Mouse (Mus musculus) inflammation-experienced regulatory T-cells, adult 6 months (primary cell): ENCODE measurements around the gene Adrm1. TPM values are rescaled to one million over a fixed set of nuclear protein-coding genes. Genes with fewer than 3 reads are reported as not detected.
"Not testable (repeated sequence)": the region's sequence is repeated elsewhere in the genome, so short reads cannot be mapped to it uniquely, and the experiment has no call there.

Experiments
- ATAC-seq: one replicate; pipeline ENCODE4 v1.8.0; 2017
- polyA plus RNA-seq, 3 experiments: library from polyadenylated mRNA; unstranded; fragments of 100-300 nt; shearing (Covaris generic); gene quantifications; one replicate each; pipeline ENCODE4 v1.2.1; 2017

Gene Adrm1
- 100 to 1,000 TPM in 1 of 3 experiments, 10 to 100 TPM in 2; 85.6 to 103 (median 86.1) TPM for polyA plus RNA-seq

DNA sequence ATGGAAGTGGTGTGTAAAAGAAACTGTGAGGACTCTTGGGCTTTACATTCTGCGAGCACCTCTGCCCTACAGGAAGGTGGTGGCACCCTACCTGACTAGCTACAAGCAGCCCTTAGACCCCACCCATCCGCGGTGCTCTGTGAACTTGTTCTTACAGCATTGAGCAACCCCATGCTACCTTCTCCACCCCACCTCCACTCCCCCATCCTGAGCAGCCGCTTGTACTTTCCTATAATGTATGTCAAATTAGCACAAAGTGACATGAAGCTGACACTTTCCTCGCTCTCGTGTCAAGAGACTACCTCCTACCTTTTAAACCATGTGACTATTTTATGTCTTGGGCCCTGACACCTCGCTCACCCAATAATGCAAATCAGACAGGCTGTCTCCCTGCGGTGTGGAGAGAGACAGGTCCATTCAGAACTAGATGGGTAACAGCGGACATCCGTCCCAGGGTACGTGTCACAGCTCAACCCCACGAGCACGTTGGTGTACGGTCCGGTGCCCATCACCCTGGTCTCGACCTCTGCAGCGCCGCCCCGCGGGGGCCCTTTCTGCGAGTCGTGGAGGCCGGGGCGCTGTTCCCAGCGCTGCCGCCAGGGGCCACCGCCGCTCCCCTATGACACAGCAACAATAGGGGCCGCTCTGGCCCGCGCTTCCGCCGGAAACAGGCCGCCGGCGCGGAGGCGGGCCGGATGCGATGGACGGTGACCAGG is at the start of gene Adrm1:
Adrm1 (plus strand) TSS at position 680 of the 716 bp plus-strand sequence.
- peak; percentile 94 for ATAC-seq

DNA sequence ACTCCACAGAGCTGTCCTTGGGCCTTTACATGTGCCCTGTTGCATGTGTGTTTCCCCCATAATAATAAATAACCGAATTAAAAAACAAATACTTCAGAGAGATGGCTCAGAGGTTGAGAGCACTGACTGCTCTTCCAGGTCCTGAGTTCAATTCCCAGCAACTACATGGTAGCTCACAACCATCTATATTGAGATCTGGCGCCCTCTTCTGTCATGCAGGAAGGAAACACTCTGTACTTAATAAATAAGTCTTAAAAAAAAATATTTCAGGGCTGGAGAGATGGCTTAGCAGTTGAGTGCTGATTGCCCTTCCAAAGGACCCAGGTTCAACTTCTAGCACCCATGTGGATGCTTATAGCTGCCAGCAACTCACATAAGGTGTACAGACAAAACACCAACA is 47.1 kb upstream of the Adrm1 start:
- ATAC-seq: no peak

DNA sequence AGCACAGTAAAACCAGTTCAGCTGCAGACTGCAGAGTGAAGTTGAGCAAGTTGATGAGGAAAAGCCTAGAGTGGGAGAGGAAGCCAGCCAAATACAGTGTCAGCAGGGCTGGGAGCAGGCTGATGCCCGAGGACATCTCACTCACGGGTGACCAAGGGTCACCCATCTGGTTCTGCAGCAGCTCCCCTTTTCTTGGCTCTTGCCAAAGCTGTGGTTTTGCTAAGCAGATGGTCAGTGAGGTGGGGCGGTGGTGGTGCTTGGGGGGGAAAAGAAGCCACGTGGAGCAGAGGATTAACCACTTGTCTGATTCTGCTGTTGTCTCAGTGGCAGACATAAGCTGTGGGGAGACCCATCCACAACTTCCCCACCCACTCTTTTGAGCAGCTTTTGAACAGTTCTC is 45.1 kb upstream of the Adrm1 start:
- ATAC-seq: no peak

DNA sequence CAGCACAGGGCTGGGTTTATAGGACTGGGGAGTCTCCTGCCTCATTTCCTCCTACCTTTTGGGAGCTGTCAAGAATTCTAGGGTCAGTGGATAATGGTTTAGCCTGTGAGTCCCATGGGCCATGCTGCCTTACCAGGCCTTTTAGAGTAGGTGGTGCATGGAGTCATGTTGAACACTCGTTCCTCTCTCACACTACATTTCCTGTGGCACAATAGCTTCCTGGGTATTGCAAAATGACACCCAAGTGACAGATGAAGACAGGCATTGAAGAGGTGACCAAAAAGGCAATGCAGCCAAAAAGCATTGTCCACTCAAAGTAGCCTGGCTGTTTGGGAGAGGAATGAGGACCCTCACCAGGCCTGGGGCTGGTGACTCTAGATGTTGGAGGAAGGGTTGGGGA is 43.6 kb upstream of the Adrm1 start:
- no peak for ATAC-seq

DNA sequence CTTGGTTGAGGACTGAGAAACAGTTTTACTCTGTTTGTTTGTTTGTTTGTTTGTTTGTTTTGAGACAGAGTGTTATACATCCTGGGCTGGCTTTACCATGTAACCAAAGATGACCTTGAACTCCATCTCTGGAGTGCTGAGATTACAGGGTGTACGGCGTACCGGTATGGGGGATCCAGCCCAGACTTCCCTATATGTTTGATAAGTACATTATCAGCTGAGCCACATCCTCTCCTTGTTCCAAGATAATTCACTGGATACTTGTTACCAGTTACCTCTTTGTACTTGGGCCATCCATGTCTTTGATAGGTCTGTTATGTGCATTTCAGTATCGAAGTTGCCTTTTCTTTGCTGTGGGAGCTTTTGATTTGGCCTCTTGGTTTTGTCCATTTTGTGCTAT is 38.1 kb upstream of the Adrm1 start:
- ATAC-seq: no peak

DNA sequence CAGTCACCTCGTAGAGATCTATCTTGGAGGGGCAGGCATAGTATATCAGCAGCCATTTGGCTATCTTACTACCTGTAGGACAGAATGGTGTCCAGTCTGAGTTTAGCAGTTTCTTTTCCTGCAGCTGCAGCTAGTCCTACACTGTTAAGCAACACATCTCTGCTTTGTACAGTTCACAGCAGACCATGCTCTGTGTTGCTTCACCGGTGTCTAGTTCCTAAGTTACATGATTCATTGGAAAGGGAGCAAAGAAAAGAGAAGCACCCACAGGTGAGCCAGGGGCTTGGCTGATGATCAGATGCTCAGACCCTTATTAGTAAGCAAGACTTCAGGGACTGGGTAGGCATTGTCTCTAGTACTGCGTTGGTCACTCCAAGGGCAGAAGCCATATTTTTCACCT is 37.4 kb upstream of the Adrm1 start:
- no peak for ATAC-seq

DNA sequence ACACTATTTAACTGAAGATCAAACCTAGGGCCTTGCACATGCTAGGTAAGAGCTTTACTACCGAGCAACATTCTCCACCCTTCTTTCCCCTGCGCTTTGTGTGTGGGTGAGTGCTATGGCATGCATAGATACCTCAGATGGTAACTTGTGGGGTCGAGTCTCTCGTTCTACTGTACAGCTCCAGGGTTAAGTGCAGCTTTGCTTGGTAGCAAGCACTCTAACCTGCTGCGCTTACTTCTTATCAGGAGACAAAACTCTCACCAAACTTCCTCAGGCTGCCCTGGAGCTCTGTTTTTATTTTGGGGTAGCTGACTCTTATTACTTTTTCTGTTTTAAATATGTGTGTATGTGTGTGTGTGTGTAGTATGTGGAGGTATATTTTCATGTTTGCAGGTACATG is 35.9 kb upstream of the Adrm1 start:
- ATAC-seq: no peak

DNA sequence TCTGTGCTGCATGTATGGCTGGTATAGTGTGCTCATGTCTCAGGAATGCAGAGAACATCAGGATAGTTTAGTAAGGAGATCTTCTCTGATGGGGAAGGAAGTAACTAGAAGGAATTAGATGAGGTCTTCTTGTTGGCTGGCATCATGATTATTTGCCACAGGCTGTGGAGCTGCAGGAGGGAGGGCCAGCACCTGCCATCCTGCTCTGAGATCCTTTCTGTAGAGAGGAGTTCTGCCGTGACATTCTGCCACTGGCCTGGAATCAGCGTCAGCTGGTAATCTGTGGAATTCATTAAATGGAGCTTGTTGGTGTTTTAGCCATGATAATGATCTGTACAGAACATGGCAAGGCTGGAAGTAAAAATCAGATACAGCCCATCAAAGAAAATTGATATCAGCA is 25.2 kb upstream of the Adrm1 start:
- no peak for ATAC-seq

DNA sequence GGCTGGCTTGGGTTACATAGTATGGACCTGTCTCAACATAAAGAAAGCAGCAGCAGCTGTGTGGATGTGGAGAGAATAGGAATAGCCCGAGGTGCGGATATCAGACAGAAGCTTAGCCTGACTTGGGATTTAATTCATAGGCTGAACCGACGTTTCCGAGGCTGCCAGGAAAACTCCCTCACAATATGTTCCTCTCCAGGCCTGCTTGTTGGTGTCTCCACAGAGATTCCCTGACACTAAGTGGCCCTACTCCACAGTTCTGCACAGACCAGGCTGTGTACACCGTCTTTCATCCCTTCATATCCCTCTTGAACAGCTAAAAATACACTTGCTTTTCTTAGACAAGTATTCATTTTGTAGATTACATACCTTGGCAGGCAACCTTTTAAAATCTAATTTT is 23.9 kb upstream of the Adrm1 start:
- ATAC-seq: no peak

DNA sequence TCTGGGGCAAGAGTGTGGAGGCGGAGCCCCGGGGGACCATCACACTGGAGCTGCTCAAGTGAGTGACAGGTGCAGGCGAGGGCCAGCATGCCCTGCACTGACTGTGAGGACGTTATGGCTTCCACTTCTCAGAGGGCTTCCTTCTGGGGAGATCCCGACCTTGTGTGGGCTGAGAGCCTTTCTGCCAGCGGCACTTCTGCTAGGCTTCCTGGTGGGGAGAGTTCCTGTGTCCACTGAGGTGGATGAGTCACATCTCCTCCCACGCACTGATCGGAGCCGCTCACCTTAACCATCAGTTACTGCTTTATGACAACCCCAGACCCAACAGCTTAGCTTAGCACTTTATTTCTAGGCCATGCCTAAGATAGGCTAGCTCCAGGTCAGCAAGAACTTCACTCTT is 22.7 kb upstream of the Adrm1 start:
- ATAC-seq: no peak

DNA sequence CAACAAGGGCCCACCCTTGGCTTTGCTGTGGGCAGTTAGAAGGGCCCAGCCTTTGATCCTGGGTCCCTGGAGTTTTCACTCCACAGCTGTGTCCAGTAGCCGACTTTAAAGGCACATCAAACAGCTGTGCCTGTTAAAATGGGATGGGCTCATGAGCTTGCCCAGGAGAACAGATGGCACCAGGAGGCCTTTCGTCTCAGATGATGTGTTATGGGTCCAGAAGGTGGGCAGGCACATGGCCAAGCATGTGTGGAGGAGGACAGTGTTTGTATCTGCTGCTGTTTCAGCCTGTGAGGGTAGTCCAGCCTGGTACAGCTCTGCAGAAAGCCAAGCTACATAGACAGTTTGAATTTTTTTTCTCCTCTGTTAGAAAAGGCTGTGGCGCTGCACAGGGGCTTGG is 16.5 kb upstream of the Adrm1 start:
- ATAC-seq: no peak

DNA sequence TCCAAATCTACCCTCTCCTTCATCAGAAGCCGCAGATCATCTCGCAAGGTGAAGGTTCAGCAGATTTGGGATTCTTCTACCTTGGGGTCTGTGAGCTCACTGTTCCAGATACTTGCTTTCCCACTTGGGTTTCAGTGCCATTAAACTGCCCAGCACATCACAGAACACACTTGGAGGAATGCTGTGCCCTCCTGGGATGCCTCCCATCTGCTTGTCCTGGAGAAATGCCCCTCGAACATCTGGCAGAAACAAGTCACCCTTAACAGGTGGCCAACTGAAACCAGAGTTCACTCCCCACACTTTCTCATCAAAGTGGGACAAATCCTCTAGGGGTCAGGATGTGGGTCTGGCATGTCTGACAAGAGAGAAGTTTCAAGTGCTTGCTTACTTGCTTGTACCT is 12.7 kb upstream of the Adrm1 start:
- ATAC-seq: no peak

DNA sequence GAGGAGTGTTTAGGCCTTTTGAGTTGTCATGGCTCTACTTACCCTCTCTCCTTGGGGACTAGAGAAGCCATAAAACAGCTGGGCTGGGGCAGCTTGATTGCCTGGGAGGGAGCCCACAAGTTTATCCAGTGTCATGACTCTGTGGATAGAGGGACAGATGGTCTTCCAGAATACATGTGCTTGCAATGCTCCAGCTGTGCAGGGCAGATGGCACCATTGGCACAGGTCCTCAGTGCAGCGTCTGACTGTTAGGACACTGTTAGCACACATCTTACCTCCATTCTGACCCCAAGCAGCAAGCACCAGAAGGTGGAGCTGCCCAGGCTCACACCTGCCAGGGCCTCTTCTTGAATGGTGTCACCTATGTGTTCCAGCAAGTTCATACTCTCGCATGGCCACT is 5.4 kb upstream of the Adrm1 start:
- no peak for ATAC-seq

DNA sequence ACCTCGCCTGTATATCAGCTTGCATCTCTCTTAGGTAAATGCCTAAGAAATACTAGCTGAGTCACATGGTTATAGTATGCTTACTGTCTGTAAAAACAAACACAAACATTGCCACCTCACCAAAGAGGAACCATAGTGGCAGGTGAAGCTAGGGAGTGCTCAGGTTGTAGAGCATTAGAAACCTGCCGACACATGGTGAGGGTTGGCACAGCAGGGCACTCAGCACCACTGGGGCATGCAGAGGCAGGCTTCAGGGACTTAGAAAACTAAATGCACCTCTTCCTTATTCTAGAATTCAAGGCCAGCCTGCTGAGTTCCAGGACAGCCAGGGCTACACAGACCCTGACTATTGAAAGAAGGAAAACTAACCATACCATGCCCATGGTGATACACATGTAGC is 4.4 kb upstream of the Adrm1 start:
- ATAC-seq: no peak

DNA sequence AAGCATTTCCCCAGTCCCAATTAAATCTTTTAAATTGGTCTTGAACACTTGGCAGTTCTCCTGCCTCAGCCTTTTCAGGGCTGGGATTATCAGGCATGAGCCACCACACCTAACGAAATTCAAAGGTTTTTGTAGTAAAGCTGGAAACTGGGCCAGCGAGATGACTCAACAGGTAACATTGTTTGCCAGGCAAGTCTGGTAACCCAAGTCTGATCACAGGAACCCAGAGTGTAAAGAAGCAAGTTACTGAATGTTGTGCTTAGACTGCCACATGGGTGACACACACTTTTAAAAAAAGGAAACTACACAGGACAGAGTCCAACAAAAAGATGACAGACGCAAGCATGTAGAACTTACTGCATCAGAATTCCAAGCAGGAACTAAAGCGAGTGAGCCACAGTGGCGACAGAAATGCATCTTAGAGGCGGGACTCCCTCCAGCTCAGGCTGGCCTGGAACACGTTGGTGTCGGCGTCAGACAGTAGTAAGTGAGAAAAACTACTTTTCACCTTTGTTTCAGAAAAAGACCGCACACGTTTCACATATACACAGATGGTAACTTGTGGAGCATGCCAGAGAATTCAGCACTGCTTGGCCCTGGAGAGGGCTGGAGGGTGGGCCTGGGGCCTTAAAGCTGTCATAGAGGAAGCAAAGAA is 1.0 kb upstream of the Adrm1 start:
- ATAC-seq: no peak

DNA sequence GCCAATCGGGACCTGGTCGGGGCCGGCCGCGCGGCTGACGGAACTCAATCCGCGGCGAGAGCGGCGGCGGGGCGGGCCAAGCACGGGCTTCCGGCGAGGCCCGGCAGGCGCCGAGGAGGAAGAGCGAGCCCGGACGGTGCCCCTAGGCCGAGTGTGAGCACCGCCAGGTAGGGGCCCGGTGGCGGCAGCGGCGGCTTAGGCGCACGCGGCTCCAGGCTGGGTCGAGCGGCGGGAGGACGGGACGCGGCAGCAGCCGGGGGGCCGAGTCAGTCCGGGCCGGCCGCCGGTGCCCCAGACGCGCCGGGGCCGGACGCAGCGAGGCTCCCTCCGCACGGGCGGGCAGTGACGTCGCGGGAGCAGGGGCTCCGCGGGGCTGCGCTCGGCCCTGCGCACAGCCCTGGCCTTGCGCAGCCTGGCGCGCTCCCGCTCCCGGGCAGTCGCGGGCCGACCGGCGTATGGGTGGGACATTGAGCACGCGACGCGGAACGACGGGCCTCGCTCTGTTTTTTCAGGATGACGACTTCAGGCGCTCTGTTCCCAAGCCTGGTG is 311 bp downstream of the Adrm1 start:
- peak; percentile 10 for ATAC-seq

DNA sequence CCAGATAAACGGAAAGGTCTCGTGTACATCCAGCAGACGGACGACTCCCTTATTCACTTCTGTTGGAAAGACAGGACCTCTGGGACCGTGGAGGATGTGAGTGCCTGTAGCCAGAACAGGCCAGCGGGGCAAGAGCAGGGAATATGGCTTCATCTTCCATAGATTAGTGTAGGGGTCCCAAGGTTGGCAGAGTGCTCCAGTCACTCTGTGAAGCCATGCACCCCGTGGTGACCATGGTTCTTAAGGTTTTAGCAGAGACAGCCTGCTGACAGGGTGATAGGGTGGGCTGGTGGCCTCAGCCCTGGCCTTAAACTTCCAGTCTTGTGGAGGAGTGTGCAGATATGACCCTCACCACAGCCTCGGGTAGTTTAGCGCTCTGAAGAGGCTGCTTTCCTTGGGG is 867 bp downstream of the Adrm1 start:
- no peak for ATAC-seq

DNA sequence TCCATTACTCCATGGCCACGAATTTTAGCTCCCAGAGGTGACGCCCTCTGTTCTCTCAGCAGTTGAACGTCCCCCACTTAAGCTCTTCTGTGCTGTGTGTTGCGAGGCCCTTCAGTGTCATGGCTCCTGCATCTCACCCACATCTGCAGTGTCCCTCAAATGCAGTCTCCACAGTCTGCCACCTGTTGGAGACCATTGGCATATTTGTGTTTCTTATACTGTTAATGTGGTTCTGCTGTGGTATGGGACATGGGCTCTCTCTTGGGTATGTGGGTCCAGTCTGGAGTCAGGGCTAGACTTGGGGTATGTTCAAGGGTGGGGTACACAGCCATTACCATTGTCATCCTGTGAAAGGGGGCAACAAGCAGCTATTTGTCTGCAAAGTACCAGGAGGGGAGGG is 1.9 kb downstream of the Adrm1 start:
- no peak for ATAC-seq

DNA sequence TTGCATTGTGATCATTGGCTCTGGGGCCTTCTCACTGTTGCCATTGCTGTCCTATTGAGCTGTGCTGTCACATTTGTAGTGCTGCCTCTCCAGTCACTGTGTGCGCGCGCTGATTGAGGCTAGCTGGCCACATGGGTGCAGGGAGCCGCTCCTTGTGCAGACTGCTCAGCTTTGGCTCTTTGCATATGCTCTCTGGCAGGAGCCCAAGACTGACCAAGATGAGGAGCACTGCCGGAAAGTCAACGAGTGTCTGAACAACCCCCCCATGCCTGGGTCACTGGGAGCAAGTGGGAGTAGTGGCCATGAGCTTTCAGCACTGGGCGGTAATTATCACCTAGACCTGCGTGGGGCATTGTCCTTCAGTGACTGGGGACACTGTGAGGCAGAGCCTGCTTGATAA is 2.4 kb downstream of the Adrm1 start:
- ATAC-seq: not testable (repeated sequence)

DNA sequence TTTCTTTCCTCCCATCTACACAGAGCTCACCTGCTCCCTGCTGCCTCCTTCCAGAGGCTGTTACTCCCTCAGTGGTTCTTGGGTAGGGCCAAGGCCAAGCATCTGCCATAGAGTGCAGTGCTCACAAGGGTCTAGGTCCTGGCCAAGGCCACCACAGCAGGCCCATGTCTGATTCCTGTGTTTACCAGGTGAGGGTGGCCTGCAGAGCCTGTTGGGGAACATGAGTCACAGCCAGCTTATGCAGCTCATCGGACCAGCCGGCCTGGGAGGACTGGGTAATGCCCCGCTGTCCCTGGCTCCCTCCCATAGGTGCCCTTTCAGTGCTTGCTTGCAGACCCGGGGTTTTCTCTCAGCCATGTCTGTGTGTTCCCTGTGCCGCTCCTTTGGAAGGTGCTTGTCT is 2.8 kb downstream of the Adrm1 start:
- no peak for ATAC-seq

DNA sequence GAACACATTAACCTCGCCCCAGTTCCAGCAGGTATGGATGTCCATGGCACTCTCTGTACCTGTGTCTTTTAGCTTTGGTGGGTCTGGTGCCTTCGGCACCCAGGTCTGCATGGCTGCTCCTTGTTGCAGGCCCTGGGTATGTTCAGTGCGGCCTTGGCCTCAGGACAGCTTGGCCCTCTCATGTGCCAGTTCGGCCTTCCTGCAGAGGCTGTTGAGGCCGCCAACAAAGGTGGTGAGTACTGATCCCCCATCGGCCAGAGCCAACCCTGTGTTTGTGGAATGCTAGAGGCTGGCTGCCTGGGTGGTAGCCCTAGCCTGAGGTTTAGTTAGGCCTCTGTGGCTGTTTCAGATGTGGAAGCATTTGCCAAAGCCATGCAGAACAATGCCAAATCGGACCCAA is 4.4 kb downstream of the Adrm1 start:
- no peak for ATAC-seq

DNA sequence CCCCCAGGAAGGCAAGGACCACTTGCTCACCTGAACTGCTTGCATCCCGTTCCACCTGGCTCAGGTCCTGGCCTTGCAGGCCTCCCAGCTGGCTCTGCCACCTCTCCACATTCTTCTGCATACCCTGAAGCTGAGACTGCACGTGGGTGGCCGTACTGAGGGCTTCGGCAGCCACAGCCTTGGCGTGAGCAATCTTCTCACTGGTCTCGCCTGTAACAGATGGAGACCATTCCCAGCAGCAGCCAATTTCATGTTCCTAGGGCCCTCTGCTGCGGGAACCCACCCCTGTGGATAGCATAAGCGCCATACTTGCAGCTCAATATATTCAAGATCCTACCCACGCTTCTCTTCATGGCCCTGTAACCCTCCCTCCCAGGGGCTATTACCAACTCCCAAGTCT is 10.3 kb downstream of the Adrm1 start:
- no peak for ATAC-seq

DNA sequence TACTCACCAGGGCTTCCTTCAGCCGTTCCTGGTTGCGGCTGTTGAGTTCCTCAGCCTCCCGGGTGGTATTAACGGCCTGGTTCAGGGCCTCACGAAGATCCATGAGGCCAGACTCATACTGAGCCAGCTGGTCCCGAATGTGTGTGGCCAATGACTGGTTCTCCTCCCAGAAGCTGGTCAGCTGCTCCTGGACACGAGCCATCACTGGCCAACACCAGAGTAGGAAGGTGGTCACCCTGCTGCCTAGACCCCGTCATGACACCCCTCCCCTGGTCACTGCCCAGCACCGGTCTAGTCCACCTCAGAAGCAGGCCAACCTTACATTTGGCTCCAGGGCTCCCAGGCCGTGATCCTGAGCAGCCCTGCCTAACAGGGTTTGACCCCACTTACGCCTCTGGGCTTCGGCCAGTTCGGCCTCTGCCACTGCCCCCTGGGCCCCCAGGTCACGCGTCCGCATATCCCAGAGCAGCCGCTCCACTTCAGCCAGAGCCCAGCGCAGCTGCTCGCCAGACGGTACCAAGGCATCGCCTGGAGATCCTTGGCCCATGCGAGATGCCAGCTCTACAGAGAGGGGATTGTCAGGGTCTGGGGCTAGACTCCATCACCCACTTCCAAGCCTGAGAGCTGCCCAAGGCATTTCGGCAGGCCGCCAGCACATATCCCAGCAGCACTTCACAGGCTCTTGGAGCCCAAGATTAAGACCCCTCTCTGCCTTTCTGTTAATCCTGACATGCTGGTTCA is 12.9 kb downstream of the Adrm1 start:
- no peak for ATAC-seq

DNA sequence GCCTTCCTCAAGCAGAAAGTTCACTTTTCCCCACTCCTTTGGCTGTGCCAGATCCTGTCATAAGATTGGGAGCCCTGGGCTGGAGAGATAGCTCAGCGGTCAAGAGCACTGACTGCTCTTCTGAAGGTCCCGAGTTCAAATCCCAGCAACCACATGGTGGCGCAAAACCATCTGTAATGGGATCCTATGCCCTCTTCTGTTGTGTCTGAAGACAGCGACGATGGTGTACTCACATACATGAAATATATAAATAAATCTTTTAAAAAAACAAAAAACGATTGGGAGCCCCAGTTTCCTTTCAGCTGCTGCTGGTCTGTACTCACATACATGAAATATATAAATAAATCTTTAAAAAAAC is 13.4 kb downstream of the Adrm1 start:
- ATAC-seq: no peak
